Mouse (Mus musculus) heart, postnatal 10 days (tissue): ENCODE data around the gene Metap1d. TPM values are rescaled to one million over a fixed set of nuclear protein-coding genes. Genes with fewer than 3 reads are reported as not detected.

Experiments used
- total RNA-seq, 2 experiments: library from RNA; stranded (reverse); gene quantifications; 2 replicates each; pipeline ENCODE4 v1.2.3; 2021

The Metap1d gene
- total RNA-seq, 2 experiments from 2014 or later: 37.3 to 38.4 TPM

Other genes starting within 250 kb of the Metap1d start
- gene Dync1i2, start 241.6 kb upstream of the Metap1d start, total RNA-seq: 10 to 100 TPM; 85.4 to 92.6 TPM
- gene Slc25a12, start 85.5 kb upstream of the Metap1d start, total RNA-seq: 100 to 1,000 TPM; 213 to 220 TPM
- 10 to 100 TPM; 40.7 to 48.3 TPM for gene Hat1, start 64.3 kb upstream of the Metap1d start, total RNA-seq
- gene Dlx1, start 74.8 kb downstream of the Metap1d start, total RNA-seq: under 1 TPM in 1 of 2 experiments, not detected in 1; 0.48 TPM
- not detected for gene Dlx2, start 93.5 kb downstream of the Metap1d start, total RNA-seq